ENCODE assay signal across 8 mouse cellular contexts in the genomic region with DNA sequence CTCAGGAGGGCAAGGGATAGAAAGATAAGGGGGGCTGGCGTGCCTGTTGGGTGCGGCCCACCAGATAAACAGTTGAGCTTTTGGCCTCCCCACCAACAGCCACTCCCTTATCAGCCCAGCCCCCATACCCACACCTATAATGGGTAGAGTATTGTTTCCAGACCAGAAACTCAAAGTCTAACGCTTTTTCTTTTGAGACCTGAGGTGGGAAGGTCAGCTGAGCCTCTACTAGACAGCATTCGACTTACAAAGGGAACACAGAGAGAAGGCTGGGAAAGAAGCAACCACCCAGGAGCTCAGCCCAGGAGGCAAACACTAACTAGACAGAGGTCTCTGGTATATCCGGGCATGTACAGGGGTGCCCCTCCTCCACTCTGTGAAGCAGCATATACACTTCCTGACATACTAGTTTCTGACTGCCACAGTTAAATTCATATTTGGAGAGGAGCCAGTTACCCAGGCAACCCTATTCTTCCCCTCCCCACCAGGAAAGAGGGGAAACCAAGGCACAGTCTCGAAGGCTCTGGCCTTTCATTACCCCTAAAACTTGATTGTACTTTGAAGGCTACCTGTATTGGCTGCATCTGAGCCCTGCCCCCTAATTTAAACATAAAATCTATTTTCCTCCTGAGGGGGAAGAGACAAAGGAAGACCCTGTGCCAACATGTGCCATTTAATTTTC. TPM values are rescaled to one million over a fixed set of nuclear protein-coding genes. Genes with fewer than 3 reads are reported as not detected.
DNase-seq lines count a peak whose midpoint lies in the region; TF ChIP-seq lines count a peak whose summit lies in the region.

No protein-coding gene starts in this region.

- H3K27ac ChIP-seq in embryonic fibroblast, embryonic 13.5 days (ENCODE audit: insufficient read depth, low read length): no peak overlapping the region

- DNase-seq in cerebellum, adult 9-10 months: peak; percentile 56
- no peak for DNase-seq in cerebellum, postnatal 36 days
- DNase-seq in 416B (ENCODE audit: low read depth) (peak; percentile 76), liver (peak; percentile 85)
- peak; percentile 61 to 62 for DNase-seq in spleen, postnatal 36 days (ENCODE audit: low spot score in 2 of 2)
- DNase-seq in adrenal gland, postnatal 14 days: no peak
- DNase-seq in adrenal gland, postnatal 36 days: no peak

- peak overlapping the region; percentile 86 for H3K4me3 ChIP-seq in embryonic fibroblast, embryonic 13.5 days (ENCODE audit: insufficient read depth, low read length)

- peaks cover 10% of the 10 kb centered on the region; the same call in 1 of the 2 replicates for H3K4me1 ChIP-seq in embryonic fibroblast, embryonic 13.5 days (ENCODE audit: control insufficient read depth, insufficient read depth, low read length)

- no peak for TF ChIP-seq POLR2A in embryonic fibroblast, embryonic 13.5 days (IDR thresholded peaks at IDR 0.05; ENCODE audit: low read depth, low read length)

- no peak for TF ChIP-seq CTCF in embryonic fibroblast, embryonic 13.5 days (IDR thresholded peaks at IDR 0.05; ENCODE audit: borderline replicate concordance, insufficient read depth, low read length)

RNA-seq across cellular contexts. Expression of a gene that starts 7.3 kb away (rescaled TPM):
- polyA plus RNA-seq in embryonic fibroblast, embryonic 13.5 days (2011; ENCODE audit: insufficient read length, low read depth, missing spikeins): 46.9 and 58.0 TPM in 2 replicates
- total RNA-seq in adrenal gland, postnatal 14 days (2021): 32.9 and 33.8 TPM in 2 replicates
- total RNA-seq in adrenal gland, postnatal 36 days (2021): 10 to 100 TPM; 28.6 to 49.3 TPM

RNA-seq across cellular contexts. Expression of a gene that starts 7.6 kb away (rescaled TPM):
- polyA plus RNA-seq in embryonic fibroblast, embryonic 13.5 days (2011; ENCODE audit: insufficient read length, low read depth, missing spikeins): 116 and 124 TPM in 2 replicates
- total RNA-seq in adrenal gland, postnatal 14 days (2021): 63.1 and 82.7 TPM in 2 replicates
- total RNA-seq in adrenal gland, postnatal 36 days (2021): 10 to 100 TPM; 57.5 to 64.0 TPM

RNA-seq across cellular contexts. Expression of a gene that starts 34.1 kb away (rescaled TPM):
- polyA plus RNA-seq in embryonic fibroblast, embryonic 13.5 days (2011; ENCODE audit: insufficient read length, low read depth, missing spikeins): 4.7 and 5.4 TPM in 2 replicates
- total RNA-seq in adrenal gland, postnatal 14 days (2021): 10.7 and 11.3 TPM in 2 replicates
- total RNA-seq in adrenal gland, postnatal 36 days (2021): 10 to 100 TPM; 13.8 to 19.7 TPM

RNA-seq across cellular contexts. Expression of a gene that starts 38.3 kb away (rescaled TPM):
- polyA plus RNA-seq in embryonic fibroblast, embryonic 13.5 days (2011; ENCODE audit: insufficient read length, low read depth, missing spikeins): 56.2 and 57.1 TPM in 2 replicates
- total RNA-seq in adrenal gland, postnatal 14 days (2021): 59.2 and 62.9 TPM in 2 replicates
- total RNA-seq in adrenal gland, postnatal 36 days (2021): 10 to 100 TPM; 42.0 to 56.0 TPM

RNA-seq across cellular contexts. Expression of a gene that starts 39.1 kb away (rescaled TPM):
- 10.5 and 15.3 TPM in 2 replicates for polyA plus RNA-seq in embryonic fibroblast, embryonic 13.5 days (2011; ENCODE audit: insufficient read length, low read depth, missing spikeins)
- 15.3 and 17.0 TPM in 2 replicates for total RNA-seq in adrenal gland, postnatal 14 days (2021)
- total RNA-seq in adrenal gland, postnatal 36 days (2021): 10 to 100 TPM; 12.9 to 17.9 TPM

Comparison
In these comparisons a context has a peak if more than half of its experiments do, and no peak if none do; other contexts are left out.
1. DNase-seq: peak in cerebellum, adult 9-10 months (single experiment), 416B (single experiment), liver (single experiment) and spleen, postnatal 36 days (2 of 2); none in cerebellum, postnatal 36 days (0 of 2), adrenal gland, postnatal 14 days (single experiment) and adrenal gland, postnatal 36 days (0 of 2).